Mouse (Mus musculus) G1E-ER4 (cell line): ENCODE results near the gene Zdhhc5. TPM values are rescaled to one million over a fixed set of nuclear protein-coding genes. Genes with fewer than 3 reads are reported as not detected.
A peak's percentile ranks its signal among the peaks of the same experiment; 100 is the strongest.

Source experiments
- GATA1 ChIP-seq: IDR thresholded peaks from one replicate; pipeline ENCODE4 v1.8.0; 2012; ENCODE audit warnings: low read length, inconsistent platforms
- polyA plus RNA-seq: library from polyadenylated mRNA; stranded (reverse); fragments of >175 nt; gene quantifications from 2 replicates; pipeline ENCODE4 v1.2.3, GENCODE M21; 2012

Zdhhc5 gene
- polyA plus RNA-seq, 1 experiment = 28.6 TPM

DNA sequence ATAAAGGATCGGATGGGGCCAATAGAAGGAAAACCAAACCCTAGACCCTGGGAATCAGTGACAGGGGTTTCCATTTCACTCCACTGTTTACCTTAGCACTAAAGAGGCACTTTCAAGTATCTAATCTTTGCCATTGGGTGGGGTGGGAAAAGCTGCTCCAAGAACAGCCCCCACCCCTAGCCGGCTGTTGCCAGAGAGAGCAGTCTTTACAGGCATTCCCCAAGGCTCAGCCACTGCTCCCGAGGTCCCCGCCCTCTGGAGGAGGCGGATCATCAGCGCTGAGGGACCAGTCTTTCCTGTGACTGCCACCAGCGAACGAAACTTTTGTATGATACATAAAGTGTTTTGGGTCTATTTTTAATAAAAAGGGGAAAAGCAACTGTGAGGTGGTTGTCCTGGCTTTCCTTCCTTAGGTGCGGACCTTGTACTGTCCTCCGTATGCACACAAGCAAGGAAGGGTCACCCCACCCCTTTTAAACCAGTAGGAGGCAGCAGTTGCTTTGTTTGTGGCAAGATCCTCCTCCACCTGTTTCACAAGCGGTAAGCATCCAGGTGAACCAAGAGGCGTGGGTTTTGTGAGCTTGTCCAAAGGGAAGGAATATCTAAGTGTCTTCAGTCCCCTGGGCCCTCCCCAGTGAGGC lies 23.4 kb upstream of the Zdhhc5 start:
- TF ChIP-seq GATA1 = no peak

GRCm38 (mm10) chr2:84737451-84737925 lies 22.5 kb upstream of the Zdhhc5 start:
- TF ChIP-seq GATA1 = no peak

DNA sequence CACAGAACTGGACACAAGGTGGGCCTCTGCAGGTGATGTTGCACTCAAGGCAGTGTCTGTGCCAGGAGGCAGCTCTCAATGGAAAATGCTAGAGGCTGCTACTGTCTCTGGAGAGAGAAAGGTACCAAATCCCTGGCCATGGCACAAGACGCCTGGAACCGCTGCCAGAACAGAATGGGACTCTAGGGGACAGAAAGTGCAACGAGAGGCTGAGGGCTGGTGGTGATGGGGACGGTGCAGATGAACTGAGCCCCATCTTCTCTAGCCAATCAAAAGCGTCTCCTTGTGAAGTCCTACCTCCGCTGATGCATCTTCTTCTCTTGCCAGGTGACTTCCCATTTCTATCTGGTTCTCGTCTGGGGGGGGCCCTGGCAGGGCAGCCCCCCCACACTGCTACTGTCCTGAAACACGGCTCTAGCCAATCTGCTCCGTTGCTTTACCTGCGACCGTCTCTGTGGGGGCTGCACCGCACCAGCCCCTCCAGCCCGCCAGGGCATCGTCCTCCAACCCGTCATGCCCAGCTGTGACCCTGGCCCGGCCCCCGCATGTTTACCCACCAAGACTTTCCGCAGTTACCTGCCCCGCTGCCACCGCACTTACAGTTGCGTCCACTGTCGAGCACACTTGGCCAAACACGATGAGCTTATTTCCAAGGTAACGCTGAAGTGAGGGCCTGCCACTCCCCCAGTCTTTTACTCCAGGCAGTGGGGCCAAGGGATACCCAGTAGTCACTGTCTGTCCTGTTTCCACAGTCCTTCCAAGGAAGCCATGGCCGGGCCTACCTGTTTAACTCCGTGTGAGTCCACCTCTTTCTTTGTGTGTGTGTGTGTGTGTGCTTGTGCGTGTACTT lies 21.6 kb upstream of the Zdhhc5 start:
- TF ChIP-seq GATA1 = no peak

- peak; percentile 71 for TF ChIP-seq GATA1
Measured at GRCm38 (mm10) chr2:84735346-84735920, 20.5 kb upstream of the Zdhhc5 start.

DNA sequence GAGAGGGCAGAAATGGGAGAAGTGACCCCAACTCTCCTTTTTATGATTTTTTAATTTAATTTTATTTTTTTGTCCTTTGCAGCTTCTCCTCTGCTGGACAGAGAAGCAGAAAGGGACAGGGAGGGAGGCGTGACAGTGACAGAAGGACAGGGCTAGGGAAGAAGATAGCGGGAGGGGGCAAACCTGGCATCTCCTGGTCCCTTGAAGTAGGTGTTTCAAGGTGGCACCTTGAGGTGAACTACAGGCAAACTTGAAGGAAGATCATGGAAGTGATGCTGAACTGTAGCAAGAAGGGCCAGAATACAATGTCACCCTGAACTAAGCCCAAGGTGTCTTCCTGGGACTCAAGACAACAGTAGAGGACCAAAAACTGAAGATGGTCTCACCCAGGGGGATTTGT lies 19.9 kb upstream of the Zdhhc5 start:
- no peak for TF ChIP-seq GATA1

- TF ChIP-seq GATA1 = no peak
Measured at GRCm38 (mm10) chr2:84734351-84734864, 19.4 kb upstream of the Zdhhc5 start.

- no peak for TF ChIP-seq GATA1
Measured at GRCm38 (mm10) chr2:84733579-84734300, 18.8 kb upstream of the Zdhhc5 start, which contains the start of gene Ypel4. Gene Ypel4 (plus strand): TSS chr2:84734058.

- no peak for TF ChIP-seq GATA1
Measured at GRCm38 (mm10) chr2:84732394-84732793, 17.4 kb upstream of the Zdhhc5 start.

DNA sequence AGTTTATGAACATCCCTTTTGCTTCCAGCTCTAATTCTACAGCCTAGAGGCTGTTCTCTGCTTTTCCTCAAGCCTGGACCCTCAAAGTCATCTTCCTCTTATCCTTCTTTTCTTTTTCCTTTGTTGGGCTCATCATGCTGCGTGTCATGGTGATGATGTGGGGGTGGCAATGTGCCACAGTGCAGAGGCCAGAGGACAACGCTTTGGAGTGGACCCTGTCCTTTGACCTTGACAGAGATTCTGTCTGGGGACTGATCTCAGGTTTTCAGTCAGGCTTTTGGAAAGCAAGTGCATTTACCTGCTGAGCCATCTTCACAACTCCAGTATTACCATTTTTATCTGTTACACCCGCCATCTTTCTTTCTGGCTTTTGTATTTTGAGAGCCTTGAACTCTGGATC lies 16.2 kb upstream of the Zdhhc5 start:
- no peak for TF ChIP-seq GATA1

- no peak for TF ChIP-seq GATA1
Measured at GRCm38 (mm10) chr2:84727172-84727858, 12.3 kb upstream of the Zdhhc5 start, which contains the start of gene Clp1. Gene Clp1 (minus strand): TSS chr2:84727350.

DNA sequence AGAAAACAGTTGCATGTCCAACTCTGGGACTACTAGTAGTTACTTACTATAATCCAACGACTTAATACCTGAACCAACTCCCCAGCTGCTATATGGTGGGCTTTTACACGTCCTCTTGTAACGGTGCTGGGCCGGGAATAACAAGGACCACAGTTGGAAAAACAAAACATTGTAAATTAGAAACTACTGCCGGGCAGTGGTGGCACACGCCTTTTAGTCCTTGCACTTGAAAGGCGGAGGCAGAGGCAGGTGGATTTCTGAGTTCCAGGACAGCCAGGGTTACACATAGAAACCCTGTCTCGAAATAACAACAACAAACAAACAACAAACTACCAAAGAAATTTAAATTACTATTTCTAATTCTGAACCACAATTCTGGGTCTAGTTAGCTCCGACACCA lies 11.7 kb upstream of the Zdhhc5 start:
- no peak for TF ChIP-seq GATA1

GRCm38 (mm10) chr2:84725770-84726169 lies 10.8 kb upstream of the Zdhhc5 start:
- no peak for TF ChIP-seq GATA1

GRCm38 (mm10) chr2:84723856-84724255 lies 8.9 kb upstream of the Zdhhc5 start:
- TF ChIP-seq GATA1 = no peak

- no peak for TF ChIP-seq GATA1
Measured at GRCm38 (mm10) chr2:84721182-84721581, 6.2 kb upstream of the Zdhhc5 start.

GRCm38 (mm10) chr2:84720718-84721117 lies 5.7 kb upstream of the Zdhhc5 start:
- no peak for TF ChIP-seq GATA1
